ENCODE assay signal across 14 mouse cellular contexts in genomic region chr7:139312686-139313085, GRCm38 (mm10).
DNase-seq lines count a peak whose midpoint lies in the region; ATAC-seq and TF ChIP-seq lines count a peak whose summit lies in the region.
"Had no signal": no experiment of that assay in that cellular context is flagged by ENCODE, and none has a peak within 500 bp of the region (broad histone marks: within the 10 kb centered on the region; RNA-seq: fewer than 3 reads in every experiment).

No protein-coding gene starts in this region.

- no peaks in the 10 kb centered on the region for H3K9me3 ChIP-seq in heart, embryonic 12.5 days (replicated peaks)
- H3K9me3 ChIP-seq: heart, embryonic 15.5 days; midbrain, embryonic 12.5 days had no signal

- intact Hi-C loops in heart, adult 2 months (cut with DNase I), result no loop called here

- no peak overlapping the region for H3K9ac ChIP-seq in heart, adult 2 months (ENCODE audit: low read depth, low read length)
- H3K9ac ChIP-seq in heart, embryonic 12.5 days, result no peak overlapping the region
- H3K9ac ChIP-seq: heart, embryonic 15.5 days; liver, postnatal 0 days; midbrain, embryonic 12.5 days had no signal

- H3K79me2 ChIP-seq in heart, adult 2 months (replicated peaks; ENCODE audit: control insufficient read depth, insufficient read depth, low read length), result no peaks in the 10 kb centered on the region
- no peaks in the 10 kb centered on the region for H3K79me2 ChIP-seq in myocyte (ENCODE audit: control insufficient read depth, insufficient read depth)

- ATAC-seq in heart, embryonic 12.5 days (ENCODE audit: insufficient number of reproducible peaks, low FRiP score), result no peak
- ATAC-seq: inflammation-experienced regulatory T-cells, adult 6 months; liver, postnatal 0 days; Patski had no signal

- no peak overlapping the region; the same call in 1 of the 2 replicates for H3K27ac ChIP-seq in heart, adult 2 months
- H3K27ac ChIP-seq in heart, embryonic 12.5 days (ENCODE audit: poor library complexity, severe bottlenecking), result no peak overlapping the region
- H3K27ac ChIP-seq: heart, embryonic 15.5 days; midbrain, embryonic 12.5 days had no signal

- peaks cover 12% of the 10 kb centered on the region for H3K4me1 ChIP-seq in heart, adult 2 months (ENCODE audit: control insufficient read depth, insufficient read depth, low read length)
- peaks cover 45% of the 10 kb centered on the region for H3K4me1 ChIP-seq in heart, embryonic 12.5 days (replicated peaks)

- H3K4me3 ChIP-seq in heart, adult 2 months, result no peak overlapping the region
- H3K4me3 ChIP-seq in heart, embryonic 12.5 days, result no peak overlapping the region
- no peak overlapping the region for H3K4me3 ChIP-seq in myocyte
- H3K4me3 ChIP-seq: heart, embryonic 15.5 days; midbrain, embryonic 12.5 days had no signal

- TF ChIP-seq POLR2A in heart, adult 2 months (IDR thresholded peaks at IDR 0.05; ENCODE audit: insufficient read depth, low read depth, low read length), result no peak
- TF ChIP-seq POLR2A in myocyte (IDR thresholded peaks at IDR 0.05; ENCODE audit: insufficient read length, low read depth), result no peak

- no peaks in the 10 kb centered on the region for H3K27me3 ChIP-seq in heart, adult 2 months (ENCODE audit: control insufficient read depth, insufficient read depth, low read length)
- H3K27me3 ChIP-seq in heart, embryonic 12.5 days (replicated peaks), result no peaks in the 10 kb centered on the region
- no peaks in the 10 kb centered on the region for H3K27me3 ChIP-seq in myocyte (ENCODE audit: control insufficient read depth, insufficient read depth, insufficient read length)
- H3K27me3 ChIP-seq: heart, embryonic 15.5 days; Patski had no signal

- TF ChIP-seq EP300 in heart, adult 2 months (IDR thresholded peaks at IDR 0.05; ENCODE audit: insufficient read depth, low read depth, low read length), result 0 out of 2 replicates have a peak, but pooled peaks have one; percentile 10

- WGBS in heart, adult 2 months, result 59% methylated on average over 5 of the region's 5 CpGs
- 80% methylated on average over 5 of the region's 5 CpGs for WGBS in heart, embryonic 12.5 days

- H3K4me2 ChIP-seq in heart, embryonic 12.5 days, result no peak overlapping the region
- no peak overlapping the region for H3K4me2 ChIP-seq in myocyte (ENCODE audit: low read depth)
- H3K4me2 ChIP-seq: heart, embryonic 15.5 days; midbrain, embryonic 12.5 days had no signal

- no peak overlapping the region for H3ac ChIP-seq in myocyte (ENCODE audit: control insufficient read depth, insufficient read length)

- DNase-seq in heart, adult 2 months, result peak; percentile 37 to 67
- peak; percentile 66 for DNase-seq in retina, postnatal 1 day
- no peak for DNase-seq in retina, embryonic 14.5 days (ENCODE audit: low spot score)
- peak; percentile 71 for DNase-seq in cerebellum, adult 9-11 months
- no peak for DNase-seq in lung, postnatal 4 days
- no peak for DNase-seq in neural tube, embryonic 10.5 days (ENCODE audit: extremely low spot score, low spot score)
- DNase-seq: liver, postnatal 0 days; thymus, postnatal 14 days had no signal

- 0 out of 2 replicates have a peak, but pooled peaks cover 2% of the 10 kb centered on the region for H3K36me3 ChIP-seq in heart, adult 2 months (ENCODE audit: control insufficient read depth, insufficient read depth, low read length)
- H3K36me3 ChIP-seq in heart, embryonic 12.5 days, result no peaks in the 10 kb centered on the region
- H3K36me3 ChIP-seq in myocyte (ENCODE audit: control insufficient read depth, insufficient read depth), result no peaks in the 10 kb centered on the region
- H3K36me3 ChIP-seq: heart, embryonic 15.5 days; midbrain, embryonic 12.5 days had no signal

- TF ChIP-seq CTCF in heart, adult 2 months (IDR thresholded peaks at IDR 0.05), result no peak

TF ChIP-seq in myocyte, 11 proteins besides CTCF, POLR2A, EP300 and RAD21:
- TF ChIP-seq TCF3 (IDR thresholded peaks at IDR 0.05; ENCODE audit: insufficient read length, low read depth) (no peak), E2F4 (IDR thresholded peaks at IDR 0.05; ENCODE audit: insufficient read depth) (no peak), REST (IDR thresholded peaks at IDR 0.05; ENCODE audit: insufficient read depth, insufficient read length) (peak; percentile 18), MYOD1 (IDR thresholded peaks at IDR 0.05; ENCODE audit: control insufficient read depth in 1 of 3, insufficient read length in 2 of 3, low read depth in 2 of 3) (no peak), CEBPB (IDR thresholded peaks at IDR 0.05; ENCODE audit: insufficient read depth, poor library complexity, severe bottlenecking) (no peak), SRF (IDR thresholded peaks at IDR 0.05; ENCODE audit: control insufficient read depth, insufficient read length, low read depth) (no peak)

Comparison
In these comparisons a context has a peak if more than half of its experiments do, and no peak if none do; other contexts are left out.
1. DNase-seq: peak in heart, adult 2 months (2 of 2), retina, postnatal 1 day (single experiment) and cerebellum, adult 9-11 months (single experiment); none in retina, embryonic 14.5 days (single experiment), lung, postnatal 4 days (0 of 2) and neural tube, embryonic 10.5 days (single experiment).